Mouse (Mus musculus) heart, adult 2 months (tissue): ENCODE data around the gene Aspm. TPM values are rescaled to one million over a fixed set of nuclear protein-coding genes. Genes with fewer than 3 reads are reported as not detected.
A peak's percentile ranks its signal among the peaks of the same experiment; 100 is the strongest.

Experiments used
- DNase-seq, 2 experiments: peaks; one replicate each; pipeline ENCODE4 v3.0.0; 2021
- H3K27ac ChIP-seq: fragments of 200-600 bp; 2 replicates; pipeline ENCODE4 v1.8.1; 2022
- H3K27me3 ChIP-seq: fragments of 200-500 bp; 2 replicates; pipeline ENCODE4 v1.6.1; 2012; ENCODE audit warnings: mild to moderate bottlenecking, low read length, inconsistent platforms, mixed read lengths; ENCODE audit not compliant: control insufficient read depth, insufficient read depth
- H3K36me3 ChIP-seq: fragments of 200-500 bp; 2 replicates; pipeline ENCODE4 v1.6.1; 2012; ENCODE audit warnings: low read length, inconsistent platforms; ENCODE audit not compliant: control insufficient read depth, insufficient read depth
- H3K4me1 ChIP-seq: fragments of 200-500 bp; 2 replicates; pipeline ENCODE4 v1.6.1; 2011; ENCODE audit warnings: low read length; ENCODE audit not compliant: control insufficient read depth, insufficient read depth
- H3K4me3 ChIP-seq: fragments of 200-600 bp; 2 replicates; pipeline ENCODE4 v1.8.1; 2022
- H3K79me2 ChIP-seq: fragments of 200-500 bp; replicated peaks from 2 replicates; pipeline ENCODE4 v1.6.1; 2012; ENCODE audit warnings: mild to moderate bottlenecking, inconsistent platforms, low read length, moderate library complexity, mixed read lengths; ENCODE audit not compliant: control insufficient read depth, insufficient read depth
- H3K9ac ChIP-seq: fragments of 200-500 bp; 2 replicates; pipeline ENCODE4 v1.6.1; 2012; ENCODE audit warnings: low read depth, mild to moderate bottlenecking, control low read depth, inconsistent platforms, low read length, mixed read lengths
- CTCF ChIP-seq: fragments of 200-600 bp; IDR thresholded peaks from 2 replicates; pipeline ENCODE4 v1.8.1; 2022; ENCODE audit warnings: antibody characterized with exemption, mild to moderate bottlenecking, moderate library complexity
- EP300 ChIP-seq: fragments of 200-500 bp; IDR thresholded peaks from 2 replicates; pipeline ENCODE4 v1.6.1; 2011; ENCODE audit warnings: low read depth, low read length, control low read depth; ENCODE audit not compliant: insufficient read depth
- POLR2A ChIP-seq: fragments of 200-500 bp; IDR thresholded peaks from 2 replicates; pipeline ENCODE4 v1.6.1; 2011; ENCODE audit warnings: mild to moderate bottlenecking, low read depth, low read length, control low read depth; ENCODE audit not compliant: insufficient read depth
- WGBS: fragments of 180-500 bp; shearing (Covaris S2); methylation state at CpG from one replicate; pipeline ENCODE4 v1.1.7; 2018; 5-methylcytosine and 5-hydroxymethylcytosine counted together
- intact Hi-C: fragments of 180-260 bp; cut with DNase I; formaldehyde crosslinking; loops from one replicate; pipeline ENCODE4 v1.15.1; 2025
- polyA plus RNA-seq: library from polyadenylated mRNA; depleted of rRNA; stranded (reverse); fragments of >200 nt; gene quantifications from 2 replicates; pipeline ENCODE4 v1.2.3, GENCODE M21; 2012
- total RNA-seq, 2 experiments: library from RNA; stranded (reverse); gene quantifications; 2 replicates each; pipeline ENCODE4 v1.2.3; 2021

Gene Aspm
- total and polyA plus RNA-seq, 3 experiments: 0.08 to 0.29 (median 0.25) TPM

GRCm38 (mm10) chr1:139455226-139455869 is 776 bp downstream of the Aspm start:
- H3K4me1 ChIP-seq: peaks cover 3% of the 10 kb centered on the region
- peak overlapping the region; percentile 66 for H3K4me3 ChIP-seq
- H3K36me3 ChIP-seq: no peaks in the 10 kb centered on the region
- peak overlapping the region; percentile 23 for H3K9ac ChIP-seq
- 2% methylated on average over 17 of the region's 17 CpGs for WGBS
- no peak for TF ChIP-seq CTCF
- no peak for TF ChIP-seq EP300
- no peak for TF ChIP-seq POLR2A
- no peaks in the 10 kb centered on the region for H3K27me3 ChIP-seq
- no peaks in the 10 kb centered on the region; the same call in 1 of the 2 replicates for H3K79me2 ChIP-seq
- no peak overlapping the region for H3K27ac ChIP-seq
- DNase-seq: no peak
- intact Hi-C loops: no loop called here

DNA sequence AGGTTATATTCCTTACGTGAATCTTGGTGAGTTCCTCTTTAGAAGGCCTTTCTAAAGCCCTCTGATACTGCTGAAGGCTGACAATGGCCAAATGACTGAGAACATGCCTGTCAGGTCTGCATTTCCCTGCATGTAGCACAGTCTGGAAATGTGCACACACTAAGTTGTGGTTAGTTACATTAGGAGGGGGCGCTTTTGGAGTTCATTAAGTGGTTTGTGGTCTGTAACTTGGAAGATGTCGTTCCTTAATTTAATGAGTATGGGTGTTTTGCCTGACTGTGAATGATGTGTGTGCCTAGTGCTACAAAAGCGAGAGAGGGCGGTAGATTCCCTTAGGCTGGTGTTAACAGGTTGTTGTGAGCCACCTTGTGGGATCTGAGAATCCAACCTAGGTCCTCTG is 6.2 kb downstream of the Aspm start:
- DNase-seq: no peak
- TF ChIP-seq CTCF (no peak), EP300 (no peak), POLR2A (no peak)
- 92% methylated on average over 5 of the region's 5 CpGs for WGBS
- Histone ChIP-seq H3K79me2 (no peaks in the 10 kb centered on the region), H3K27me3 (no peaks in the 10 kb centered on the region), H3K4me3 (no peak overlapping the region), H3K4me1 (no peaks in the 10 kb centered on the region), H3K9ac (no peak overlapping the region), H3K36me3 (no peaks in the 10 kb centered on the region), H3K27ac (no peak overlapping the region)
- intact Hi-C loops: no loop called here

- Histone ChIP-seq H3K27me3 (no peaks in the 10 kb centered on the region), H3K4me3 (no peak overlapping the region), H3K4me1 (no peaks in the 10 kb centered on the region), H3K36me3 (no peaks in the 10 kb centered on the region), H3K9ac (no peak overlapping the region), H3K79me2 (no peaks in the 10 kb centered on the region), H3K27ac (no peak overlapping the region)
- intact Hi-C loops: no loop called here
- DNase-seq: no peak
- WGBS: 82% methylated on average over 11 of the region's 11 CpGs
- TF ChIP-seq POLR2A (no peak), CTCF (no peak)
Measured at GRCm38 (mm10) chr1:139465936-139466335, 11.4 kb downstream of the Aspm start.

GRCm38 (mm10) chr1:139478898-139479297 is 24.3 kb downstream of the Aspm start:
- H3K27ac ChIP-seq: no peak overlapping the region
- no peaks in the 10 kb centered on the region for H3K36me3 ChIP-seq
- TF ChIP-seq CTCF (no peak), POLR2A (no peak), EP300 (no peak)
- intact Hi-C loops: no loop called here
- H3K79me2 ChIP-seq: no peaks in the 10 kb centered on the region
- WGBS: 88% methylated on average over 11 of the region's 11 CpGs
- H3K4me1 ChIP-seq: no peaks in the 10 kb centered on the region
- no peak overlapping the region for H3K9ac ChIP-seq
- H3K27me3 ChIP-seq: no peaks in the 10 kb centered on the region
- H3K4me3 ChIP-seq: no peak overlapping the region
- DNase-seq: no peak

GRCm38 (mm10) chr1:139480246-139480645 is 25.7 kb downstream of the Aspm start:
- no peak overlapping the region for H3K9ac ChIP-seq
- TF ChIP-seq POLR2A (no peak), CTCF (peak; percentile 19; the same call in 1 of the 2 replicates), EP300 (no peak)
- H3K4me1 ChIP-seq: no peaks in the 10 kb centered on the region
- no peak overlapping the region for H3K4me3 ChIP-seq
- H3K27me3 ChIP-seq: no peaks in the 10 kb centered on the region
- no peak for DNase-seq
- intact Hi-C loops: no loop called here
- H3K36me3 ChIP-seq: no peaks in the 10 kb centered on the region
- no peaks in the 10 kb centered on the region for H3K79me2 ChIP-seq
- 90% methylated on average over 8 of the region's 8 CpGs for WGBS
- no peak overlapping the region for H3K27ac ChIP-seq

DNA sequence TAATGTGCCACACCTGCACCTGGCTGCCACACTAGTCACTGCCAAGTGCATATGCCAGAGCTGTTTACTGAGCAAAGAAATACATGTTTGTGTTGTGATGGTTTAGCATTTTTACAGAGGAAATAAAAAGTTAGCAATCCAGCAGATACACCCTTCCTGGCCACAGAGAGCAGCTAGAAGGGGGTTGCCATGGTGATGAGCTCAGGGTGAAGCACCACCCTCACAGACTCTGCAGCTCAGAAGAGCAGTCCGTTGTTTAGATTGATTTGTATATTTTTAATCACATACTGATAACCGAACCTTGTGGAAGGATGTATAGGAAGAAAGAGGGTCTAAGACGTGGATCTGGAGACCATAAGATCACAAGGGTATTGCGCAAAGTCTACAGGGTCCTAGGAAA is 26.6 kb downstream of the Aspm start:
- H3K9ac ChIP-seq: no peak overlapping the region
- H3K27ac ChIP-seq: no peak overlapping the region
- H3K36me3 ChIP-seq: no peaks in the 10 kb centered on the region
- 73% methylated on average over 4 of the region's 4 CpGs for WGBS
- no peaks in the 10 kb centered on the region for H3K27me3 ChIP-seq
- DNase-seq: no peak
- no peak for TF ChIP-seq CTCF
- no peak for TF ChIP-seq POLR2A
- no peak for TF ChIP-seq EP300
- no peak overlapping the region for H3K4me3 ChIP-seq
- no peaks in the 10 kb centered on the region for H3K4me1 ChIP-seq
- H3K79me2 ChIP-seq: no peaks in the 10 kb centered on the region
- intact Hi-C loops: no loop called here
